Mouse (Mus musculus) MEL (cell line): ENCODE data around the gene Abhd12b. TPM values are rescaled to one million over a fixed set of nuclear protein-coding genes. Genes with fewer than 3 reads are reported as not detected.
A peak's percentile ranks its signal among the peaks of the same experiment; 100 is the strongest.

ENCODE experiments used
- DNase-seq: peaks from one replicate; pipeline ENCODE4 v3.0.0; 2011; ENCODE audit warnings: low read depth, low spot score
- H3K27ac ChIP-seq: 2 replicates; pipeline ENCODE4 v1.5.1; 2012; ENCODE audit warnings: low read depth, mild to moderate bottlenecking, control low read depth, low read length, moderate library complexity; ENCODE audit not compliant: control insufficient read depth
- H3K27me3 ChIP-seq, 2 experiments: fragments of 150-350 bp in 1 of 2; sonication (generic) in 1 of 2; 2 replicates each; pipeline ENCODE4 v1.6.1; 2012; ENCODE audit warnings: low read length in 2 of 2, mild to moderate bottlenecking in 2 of 2, improper control_type of control experiment in 1 of 2, moderate library complexity in 1 of 2; ENCODE audit not compliant: insufficient read depth in 2 of 2, control insufficient read depth in 1 of 2
- H3K36me3 ChIP-seq, 2 experiments: 2 replicates each; pipeline ENCODE4 v1.6.1; 2012 to 2014; ENCODE audit warnings: low read length in 2 of 2, improper control_type of control experiment in 1 of 2, inconsistent platforms in 1 of 2, mild to moderate bottlenecking in 1 of 2; ENCODE audit not compliant: insufficient read depth in 2 of 2, control insufficient read depth in 1 of 2
- H3K4me1 ChIP-seq, 2 experiments: fragments of 150-350 bp in 1 of 2; sonication (generic) in 1 of 2; 2 replicates each; pipeline ENCODE4 v1.6.1; 2012; ENCODE audit warnings: low read length in 2 of 2, improper control_type of control experiment in 1 of 2, mild to moderate bottlenecking in 1 of 2; ENCODE audit not compliant: insufficient read depth in 2 of 2, control insufficient read depth in 1 of 2
- H3K4me3 ChIP-seq, 2 experiments: fragments of 150-350 bp in 1 of 2; sonication (generic) in 1 of 2; 2 replicates each; pipeline ENCODE4 v1.5.1; 2012; ENCODE audit warnings: low read depth in 2 of 2, low read length in 2 of 2, mild to moderate bottlenecking in 2 of 2, moderate library complexity in 2 of 2, control low read depth in 1 of 2, improper control_type of control experiment in 1 of 2; ENCODE audit not compliant: control insufficient read depth in 1 of 2, insufficient read depth in 1 of 2
- H3K79me2 ChIP-seq: 2 replicates; pipeline ENCODE4 v1.6.1; 2012; ENCODE audit warnings: mild to moderate bottlenecking, low read length, moderate library complexity; ENCODE audit not compliant: control insufficient read depth, poor library complexity, insufficient read depth
- H3K9ac ChIP-seq: 2 replicates; pipeline ENCODE4 v1.6.1; 2012; ENCODE audit warnings: low read depth, mild to moderate bottlenecking, control low read depth, low read length, moderate library complexity; ENCODE audit not compliant: control insufficient read depth, poor library complexity, severe bottlenecking
- H3K9me3 ChIP-seq: fragments of 150-350 bp; sonication (generic); replicated peaks from 2 replicates; pipeline ENCODE4 v1.6.1; 2012; ENCODE audit warnings: mild to moderate bottlenecking, low read length, improper control_type of control experiment, moderate library complexity; ENCODE audit not compliant: insufficient read depth
- BHLHE40 ChIP-seq: IDR thresholded peaks from 2 replicates; pipeline ENCODE4 v1.6.1; 2012; ENCODE audit warnings: low read depth, mild to moderate bottlenecking, inconsistent platforms, low read length, improper control_type of control experiment, borderline replicate concordance
- E2F4 ChIP-seq: IDR thresholded peaks from 2 replicates; pipeline ENCODE4 v1.6.1; 2011; ENCODE audit warnings: low read depth, low read length, improper control_type of control experiment, borderline replicate concordance
- ELF1 ChIP-seq: IDR thresholded peaks from 2 replicates; pipeline ENCODE4 v1.6.1; 2014; ENCODE audit warnings: low read depth, mild to moderate bottlenecking, inconsistent platforms, low read length, improper control_type of control experiment, moderate library complexity
- ETS1 ChIP-seq: IDR thresholded peaks from 2 replicates; pipeline ENCODE4 v1.6.1; 2012; ENCODE audit warnings: low read depth, mild to moderate bottlenecking, inconsistent platforms, low read length, improper control_type of control experiment, moderate library complexity
- HCFC1 ChIP-seq: IDR thresholded peaks from 2 replicates; pipeline ENCODE4 v1.6.1; 2012; ENCODE audit warnings: low read depth, mild to moderate bottlenecking, inconsistent platforms, low read length, improper control_type of control experiment, moderate library complexity
- JUND ChIP-seq: IDR thresholded peaks from 2 replicates; pipeline ENCODE4 v1.6.1; 2011; ENCODE audit warnings: low read depth, mild to moderate bottlenecking, improper control_type of control experiment, low read length
- MAX ChIP-seq: IDR thresholded peaks from 2 replicates; pipeline ENCODE4 v1.6.1; 2011; ENCODE audit warnings: low read length, improper control_type of control experiment
- MAZ ChIP-seq: IDR thresholded peaks from 2 replicates; pipeline ENCODE4 v1.6.1; 2012; ENCODE audit warnings: low read depth, mild to moderate bottlenecking, inconsistent platforms, low read length, improper control_type of control experiment
- MEF2A ChIP-seq: IDR thresholded peaks from 2 replicates; pipeline ENCODE4 v1.6.1; 2014; ENCODE audit warnings: low read depth, mild to moderate bottlenecking, inconsistent platforms, low read length, improper control_type of control experiment; ENCODE audit not compliant: poor library complexity, insufficient replicate concordance, severe bottlenecking; ENCODE audit errors: extremely low read depth
- MXI1 ChIP-seq: IDR thresholded peaks from 2 replicates; pipeline ENCODE4 v1.6.1; 2011; ENCODE audit warnings: mild to moderate bottlenecking, low read depth, low read length, improper control_type of control experiment
- MYC ChIP-seq: IDR thresholded peaks from 2 replicates; pipeline ENCODE4 v1.6.1; 2011; ENCODE audit warnings: low read depth, mild to moderate bottlenecking, low read length, improper control_type of control experiment, moderate library complexity
- NELFE ChIP-seq: IDR thresholded peaks from 2 replicates; pipeline ENCODE4 v1.6.1; 2011; ENCODE audit warnings: low read depth, low read length, improper control_type of control experiment
- NRF1 ChIP-seq: IDR thresholded peaks from 2 replicates; pipeline ENCODE4 v1.6.1; 2014; ENCODE audit warnings: low read depth, mild to moderate bottlenecking, inconsistent platforms, low read length, improper control_type of control experiment, moderate library complexity; ENCODE audit not compliant: poor library complexity, insufficient read depth, severe bottlenecking
- POLR2A ChIP-seq, 2 experiments: IDR thresholded peaks; 2 replicates each; pipeline ENCODE4 v1.6.1; 2011 to 2012; ENCODE audit warnings: low read length in 2 of 2, mild to moderate bottlenecking in 2 of 2, control low read depth in 1 of 2, improper control_type of control experiment in 1 of 2, low read depth in 1 of 2, moderate library complexity in 1 of 2; ENCODE audit not compliant: control insufficient read depth in 1 of 2, insufficient read depth in 1 of 2, poor library complexity in 1 of 2
- POLR2AphosphoS5 ChIP-seq: IDR thresholded peaks from 2 replicates; pipeline ENCODE4 v1.6.1; 2012; ENCODE audit warnings: low read depth, borderline replicate concordance, mild to moderate bottlenecking, inconsistent platforms, low read length, moderate library complexity, mixed read lengths
- SIN3A ChIP-seq: IDR thresholded peaks from 2 replicates; pipeline ENCODE4 v1.6.1; 2012; ENCODE audit warnings: low read length, improper control_type of control experiment, inconsistent platforms
- SMC3 ChIP-seq: IDR thresholded peaks from 2 replicates; pipeline ENCODE4 v1.6.1; 2011; ENCODE audit warnings: low read depth, low read length, improper control_type of control experiment
- TAL1 ChIP-seq: IDR thresholded peaks from 2 replicates; pipeline ENCODE4 v1.6.1; 2012; ENCODE audit warnings: mild to moderate bottlenecking, inconsistent platforms, low read length, moderate library complexity, mixed read lengths
- TBP ChIP-seq: IDR thresholded peaks from 2 replicates; pipeline ENCODE4 v1.8.0; 2011; ENCODE audit warnings: low read depth, low read length, improper control_type of control experiment
- UBTF ChIP-seq: IDR thresholded peaks from 2 replicates; pipeline ENCODE4 v1.6.1; 2012; ENCODE audit warnings: low read depth, mild to moderate bottlenecking, inconsistent platforms, low read length, improper control_type of control experiment, moderate library complexity, borderline replicate concordance; ENCODE audit not compliant: insufficient read depth
- USF1 ChIP-seq: IDR thresholded peaks from 2 replicates; pipeline ENCODE4 v1.6.1; 2014; ENCODE audit warnings: low read depth, mild to moderate bottlenecking, inconsistent platforms, low read length, improper control_type of control experiment, moderate library complexity
- ZKSCAN1 ChIP-seq: IDR thresholded peaks from 2 replicates; pipeline ENCODE4 v1.6.1; 2012; ENCODE audit warnings: low read depth, mild to moderate bottlenecking, inconsistent platforms, low read length, improper control_type of control experiment, moderate library complexity
- ZMIZ1 ChIP-seq: IDR thresholded peaks from 2 replicates; pipeline ENCODE4 v1.6.1; 2012; ENCODE audit warnings: low read depth, mild to moderate bottlenecking, inconsistent platforms, low read length, improper control_type of control experiment, moderate library complexity
- ZNF384 ChIP-seq: IDR thresholded peaks from 2 replicates; pipeline ENCODE4 v1.6.1; 2012; ENCODE audit warnings: low read depth, mild to moderate bottlenecking, inconsistent platforms, low read length, improper control_type of control experiment
- polyA plus RNA-seq, 2 experiments: library from polyadenylated mRNA; stranded (reverse) in 1 of 2; unstranded in 1 of 2; fragments of >175 nt in 1 of 2; fragments of >200 nt in 1 of 2; gene quantifications; 2 replicates each; pipeline versions ENCODE4 v1.2.1 to v1.2.4; 2012; ENCODE audit warnings: low replicate concordance in 2 of 2, low read depth in 1 of 2; ENCODE audit not compliant: insufficient read length in 2 of 2, insufficient read depth in 1 of 2, missing spikeins in 1 of 2
- total RNA-seq: library from RNA; depleted of rRNA; stranded (reverse); fragments of 300-350 nt; gene quantifications from 2 replicates; pipeline ENCODE4 v1.2.3, GENCODE M21; 2012

The Abhd12b gene
- total and polyA plus RNA-seq, 3 experiments = not detected

DNA sequence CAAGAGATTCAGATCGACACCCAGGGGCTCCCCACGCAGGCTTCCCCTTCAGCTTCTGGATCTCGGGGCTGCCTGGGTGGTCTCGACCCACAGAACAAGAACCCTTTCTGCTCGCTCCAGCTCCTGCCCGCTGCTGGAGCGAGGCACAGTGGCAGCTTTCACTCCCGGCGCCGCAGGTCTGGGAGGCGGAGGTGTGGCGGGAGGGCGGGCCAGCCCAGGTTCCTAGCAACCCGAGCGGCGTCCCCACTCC is 42.9 kb upstream of the Abhd12b start:
- DNase-seq = no peak
- H3K27ac ChIP-seq = peak overlapping the region; percentile 69

DNA sequence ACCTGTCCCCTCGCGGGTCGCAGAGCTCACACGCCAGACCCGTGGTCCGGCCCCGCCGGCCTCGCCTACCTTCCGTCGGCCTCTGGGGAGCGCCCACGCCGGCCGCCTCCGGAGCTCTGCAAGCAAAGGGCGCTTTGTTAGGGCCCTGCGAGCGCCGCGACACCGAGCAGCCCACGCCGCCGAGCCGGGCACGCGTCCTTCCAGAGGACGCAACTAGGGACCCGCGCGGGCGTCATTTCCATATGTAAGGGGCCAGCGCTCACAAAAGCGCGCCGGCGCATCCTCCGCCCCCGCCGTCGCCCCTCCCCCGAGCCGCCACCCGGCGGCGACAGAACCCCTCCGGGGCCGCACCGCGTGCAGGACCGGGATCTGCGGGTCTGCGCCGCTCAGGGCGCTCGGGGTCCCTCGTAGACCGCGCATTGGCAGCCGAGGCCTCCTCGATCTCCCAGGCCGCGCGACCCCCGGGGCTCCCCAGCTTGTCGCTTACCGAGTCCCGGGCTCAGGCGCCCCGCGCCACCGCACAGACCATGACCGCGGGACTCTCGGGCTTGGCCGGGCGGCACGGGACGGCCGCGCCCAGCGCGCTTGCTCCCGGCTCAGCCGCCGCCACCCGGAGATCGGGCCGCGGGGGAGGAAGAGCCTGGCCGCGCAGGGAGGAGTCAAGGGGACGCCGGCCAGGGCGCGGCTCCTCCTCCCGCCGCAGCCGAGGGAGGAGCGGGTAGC is 42.4 kb upstream of the Abhd12b start:
- H3K27ac ChIP-seq = peak overlapping the region; percentile 72
- H3K36me3 ChIP-seq = peaks cover 0 to 22% of the 10 kb centered on the region in 2 experiments; a peak in 2 of 4 replicates
- TF ChIP-seq ETS1 (no peak), MAX (no peak; the same call in 1 of the 2 replicates), NRF1 (peak; percentile 60), ZKSCAN1 (no peak), MXI1 (peak; percentile 72), ELF1 (no peak), ZMIZ1 (peak; percentile 19; the same call in 1 of the 2 replicates), SMC3 (no peak), E2F4 (no peak), MEF2A (no peak), BHLHE40 (0 out of 2 replicates have a peak, but pooled peaks have one; percentile 15), TBP (peak; percentile 14; the same call in 1 of the 2 replicates), POLR2AphosphoS5 (no peak), TAL1 (no peak), UBTF (peak; percentile 32; the same call in 1 of the 2 replicates), HCFC1 (peak; percentile 56; the same call in 1 of the 2 replicates), SIN3A (peak; percentile 81; the same call in 1 of the 2 replicates), NELFE (peak; percentile 67), USF1 (no peak), MYC (peak; percentile 23; the same call in 1 of the 2 replicates), ZNF384 (no peak), MAZ (no peak; the same call in 1 of the 2 replicates), POLR2A (IDR thresholded peaks at IDR 0.05; ENCODE audit: control insufficient read depth in 1 of 2, insufficient read depth in 1 of 2, low read depth in 1 of 2, low read length in 2 of 2, poor library complexity in 1 of 2) (peak; percentile 26 to 85)
- no peaks in the 10 kb centered on the region for H3K27me3 ChIP-seq
- H3K79me2 ChIP-seq = peaks cover 39% of the 10 kb centered on the region
- peaks cover 6 to 12% of the 10 kb centered on the region in 2 experiments for H3K4me1 ChIP-seq
- H3K4me3 ChIP-seq = peak overlapping the region; percentile 83
- no peaks in the 10 kb centered on the region for H3K9me3 ChIP-seq
- peak overlapping the region; percentile 99 for H3K9ac ChIP-seq
- DNase-seq = peak; percentile 85

More for the DNA sequence above, 42.9 kb upstream of the Abhd12b start:
- H3K79me2 ChIP-seq = peaks cover 43% of the 10 kb centered on the region
- TF ChIP-seq POLR2A (IDR thresholded peaks at IDR 0.05; ENCODE audit: control insufficient read depth in 1 of 2, insufficient read depth in 1 of 2, low read depth in 1 of 2, low read length in 2 of 2, poor library complexity in 1 of 2) (0 out of 4 replicates have a peak, but pooled peaks of 1 of the 2 experiments have one; percentile 21), JUND (no peak)
- H3K36me3 ChIP-seq = peaks cover 0 to 22% of the 10 kb centered on the region in 2 experiments; a peak in 2 of 4 replicates
- H3K27me3 ChIP-seq = no peaks in the 10 kb centered on the region
- peak overlapping the region; percentile 83 for H3K4me3 ChIP-seq
- H3K4me1 ChIP-seq = peaks cover 6 to 12% of the 10 kb centered on the region in 2 experiments
- H3K9ac ChIP-seq = peak overlapping the region; percentile 99
- no peaks in the 10 kb centered on the region for H3K9me3 ChIP-seq
